Mouse (Mus musculus): ENCODE results near the gene Yeats2. TPM values are rescaled to one million over a fixed set of nuclear protein-coding genes. Genes with fewer than 3 reads are reported as not detected.
A peak's percentile ranks its signal among the peaks of the same experiment; 100 is the strongest.

Gene Yeats2
- polyA plus RNA-seq, 1 experiment from 2014 or later = 48.5 TPM

DNA sequence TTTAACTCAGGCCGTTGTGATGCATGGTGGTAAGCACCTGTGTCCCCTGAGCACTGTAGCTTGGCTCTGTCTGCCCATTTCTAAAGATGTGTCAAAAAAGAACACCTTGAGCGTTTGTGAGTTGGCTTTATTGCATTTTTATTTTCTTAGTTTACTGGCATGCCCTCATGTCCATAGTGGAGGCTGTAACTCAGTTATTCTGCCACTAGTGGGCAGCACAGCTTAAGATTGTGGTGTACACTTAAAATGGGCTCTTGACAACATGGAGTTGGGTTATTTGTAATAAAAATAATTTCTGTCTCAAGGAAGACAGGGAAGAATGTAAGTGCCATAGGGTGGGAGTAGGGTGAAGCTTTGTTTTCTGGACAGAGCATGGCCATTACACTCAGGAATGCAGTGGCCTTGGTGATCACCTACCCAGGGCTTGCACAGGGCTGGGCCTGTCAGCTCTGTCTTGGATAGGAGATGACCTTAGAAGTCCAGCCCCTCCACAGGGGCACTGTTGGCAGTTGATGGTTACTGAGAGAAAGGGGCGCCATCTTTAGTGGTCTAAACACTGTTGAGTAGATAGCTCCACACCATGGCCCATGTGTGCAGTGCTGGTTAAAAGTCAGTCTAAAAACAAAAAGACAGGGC lies 72.8 kb downstream of the Yeats2 start:
- H3K9me3 ChIP-seq (ENCODE audit: control insufficient read depth, low read length) = no peaks in the 10 kb centered on the region
- H3K27ac ChIP-seq (replicated peaks; ENCODE audit: low read depth, low read length) = no peak overlapping the region
- ATAC-seq (ENCODE audit: insufficient number of reproducible peaks, low FRiP score, low TSS enrichment, low read depth) (no peak), DNase-seq (ENCODE audit: low spot score) (peak; percentile 47)
- no peak overlapping the region for H3K4me2 ChIP-seq (ENCODE audit: low read depth, severe bottlenecking)
- H3K36me3 ChIP-seq (ENCODE audit: control insufficient read depth, insufficient read depth, low read length) = peaks cover 29% of the 10 kb centered on the region
- no peak overlapping the region for H3K9ac ChIP-seq (ENCODE audit: low read length)
- 81% methylated on average over 3 of the region's 3 CpGs for WGBS
- no peaks in the 10 kb centered on the region for H3K4me1 ChIP-seq (ENCODE audit: control insufficient read depth, insufficient read depth, low read length)
- no peak overlapping the region for H3K4me3 ChIP-seq (ENCODE audit: low read depth, low read length)
- no peaks in the 10 kb centered on the region for H3K27me3 ChIP-seq (ENCODE audit: control insufficient read depth, insufficient read depth, low read length)

DNA sequence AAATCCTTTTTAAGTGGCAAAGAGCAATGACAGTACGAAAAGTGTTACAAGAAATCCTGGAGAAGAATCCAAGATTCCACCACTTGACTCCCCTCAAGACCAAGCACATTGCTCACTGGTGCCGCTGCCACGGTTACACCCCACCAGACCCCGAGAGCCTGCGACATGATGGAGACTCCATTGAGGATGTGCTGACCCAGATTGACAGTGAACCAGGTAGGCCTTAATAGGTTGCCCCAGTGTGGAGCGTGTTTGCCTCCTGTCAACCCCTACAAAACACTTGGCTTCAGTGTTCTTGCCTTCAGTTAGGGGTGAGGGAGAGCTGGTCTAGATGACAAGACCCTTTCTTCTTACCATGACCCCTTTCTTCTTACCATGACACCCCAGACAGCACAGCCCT lies 81.9 kb downstream of the Yeats2 start:
- no peak overlapping the region for H3K4me2 ChIP-seq (ENCODE audit: low read depth, severe bottlenecking)
- WGBS = 96% methylated on average over 6 of the region's 6 CpGs
- no peak overlapping the region for H3K27ac ChIP-seq (replicated peaks; ENCODE audit: low read depth, low read length)
- H3K4me1 ChIP-seq (ENCODE audit: control insufficient read depth, insufficient read depth, low read length) = no peaks in the 10 kb centered on the region
- H3K4me3 ChIP-seq (ENCODE audit: low read depth, low read length) = no peak overlapping the region
- H3K27me3 ChIP-seq (ENCODE audit: control insufficient read depth, insufficient read depth, low read length) = no peaks in the 10 kb centered on the region
- no peak overlapping the region for H3K9ac ChIP-seq (ENCODE audit: low read length)
- H3K36me3 ChIP-seq (ENCODE audit: control insufficient read depth, insufficient read depth, low read length) = peaks cover 25% of the 10 kb centered on the region
- ATAC-seq (ENCODE audit: insufficient number of reproducible peaks, low FRiP score, low TSS enrichment, low read depth) (no peak), DNase-seq (ENCODE audit: low spot score) (no peak)
- H3K9me3 ChIP-seq (ENCODE audit: control insufficient read depth, low read length) = no peaks in the 10 kb centered on the region

GRCm38 (mm10) chr16:20226676-20227075 lies 85.8 kb downstream of the Yeats2 start:
- no peak overlapping the region for H3K4me2 ChIP-seq (ENCODE audit: low read depth, severe bottlenecking)
- H3K36me3 ChIP-seq (ENCODE audit: control insufficient read depth, insufficient read depth, low read length) = peaks cover 41% of the 10 kb centered on the region
- DNase-seq (ENCODE audit: low spot score) (no peak), ATAC-seq (ENCODE audit: insufficient number of reproducible peaks, low FRiP score, low TSS enrichment, low read depth) (no peak)
- no peak overlapping the region for H3K4me3 ChIP-seq (ENCODE audit: low read depth, low read length)
- H3K9me3 ChIP-seq (ENCODE audit: control insufficient read depth, low read length) = no peaks in the 10 kb centered on the region
- no peaks in the 10 kb centered on the region for H3K27me3 ChIP-seq (ENCODE audit: control insufficient read depth, insufficient read depth, low read length)
- H3K27ac ChIP-seq (replicated peaks; ENCODE audit: low read depth, low read length) = no peak overlapping the region
- H3K4me1 ChIP-seq (ENCODE audit: control insufficient read depth, insufficient read depth, low read length) = no peaks in the 10 kb centered on the region
- H3K9ac ChIP-seq (ENCODE audit: low read length) = no peak overlapping the region
- 92% methylated on average over 4 of the region's 4 CpGs for WGBS

DNA sequence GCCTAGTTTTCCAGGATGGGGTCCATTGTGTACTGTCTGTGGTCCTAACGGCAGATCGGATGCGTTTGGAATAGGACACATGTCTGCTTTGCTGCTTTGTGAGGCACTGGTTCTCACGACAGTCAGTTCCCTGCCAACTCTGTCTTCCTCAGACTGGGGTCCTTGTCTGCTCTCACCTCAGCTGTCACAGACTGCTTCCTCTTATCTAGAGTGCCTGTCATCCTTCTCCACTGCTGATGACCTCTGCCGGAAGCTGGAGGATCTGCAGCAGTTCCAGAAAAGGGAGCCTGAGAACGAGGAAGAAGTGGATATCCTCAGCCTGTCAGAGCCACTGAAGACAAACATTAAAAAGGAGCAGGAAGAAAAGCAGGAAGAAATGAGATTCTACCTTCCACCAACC lies 86.6 kb downstream of the Yeats2 start:
- DNase-seq (ENCODE audit: low spot score) (no peak), ATAC-seq (ENCODE audit: insufficient number of reproducible peaks, low FRiP score, low TSS enrichment, low read depth) (no peak)
- H3K4me1 ChIP-seq (ENCODE audit: control insufficient read depth, insufficient read depth, low read length) = no peaks in the 10 kb centered on the region
- H3K36me3 ChIP-seq (ENCODE audit: control insufficient read depth, insufficient read depth, low read length) = peaks cover 41% of the 10 kb centered on the region
- H3K9ac ChIP-seq (ENCODE audit: low read length) = no peak overlapping the region
- no peak overlapping the region for H3K4me2 ChIP-seq (ENCODE audit: low read depth, severe bottlenecking)
- H3K4me3 ChIP-seq (ENCODE audit: low read depth, low read length) = no peak overlapping the region
- H3K9me3 ChIP-seq (ENCODE audit: control insufficient read depth, low read length) = no peaks in the 10 kb centered on the region
- H3K27ac ChIP-seq (replicated peaks; ENCODE audit: low read depth, low read length) = no peak overlapping the region
- no peaks in the 10 kb centered on the region for H3K27me3 ChIP-seq (ENCODE audit: control insufficient read depth, insufficient read depth, low read length)
- 83% methylated on average over 6 of the region's 6 CpGs for WGBS

DNA sequence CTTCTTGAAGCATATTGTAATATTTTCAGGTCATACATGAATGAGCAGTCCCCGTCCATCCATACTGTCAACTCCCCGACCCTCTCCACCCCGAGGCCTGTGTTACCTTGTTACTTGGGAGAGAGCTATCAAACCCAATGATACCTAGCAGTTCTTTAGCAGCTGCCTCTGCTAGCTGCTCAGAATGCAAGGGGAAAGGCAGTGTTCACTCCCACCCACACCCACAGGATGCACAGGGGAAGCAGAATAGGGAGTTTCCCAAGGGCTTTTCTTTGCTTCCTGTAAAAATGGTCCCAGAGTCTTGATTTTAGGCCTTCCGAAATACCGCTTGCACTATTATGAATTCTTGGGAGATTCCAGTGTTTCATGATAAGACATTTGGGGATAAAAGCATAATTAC lies 87.3 kb downstream of the Yeats2 start:
- H3K4me1 ChIP-seq (ENCODE audit: control insufficient read depth, insufficient read depth, low read length) = no peaks in the 10 kb centered on the region
- H3K36me3 ChIP-seq (ENCODE audit: control insufficient read depth, insufficient read depth, low read length) = peaks cover 34% of the 10 kb centered on the region
- H3K4me2 ChIP-seq (ENCODE audit: low read depth, severe bottlenecking) = no peak overlapping the region
- H3K27me3 ChIP-seq (ENCODE audit: control insufficient read depth, insufficient read depth, low read length) = no peaks in the 10 kb centered on the region
- no peak overlapping the region for H3K4me3 ChIP-seq (ENCODE audit: low read depth, low read length)
- H3K9ac ChIP-seq (ENCODE audit: low read length) = no peak overlapping the region
- ATAC-seq (ENCODE audit: insufficient number of reproducible peaks, low FRiP score, low TSS enrichment, low read depth) (no peak), DNase-seq (ENCODE audit: low spot score) (no peak)
- 94% methylated on average over 5 of the region's 5 CpGs for WGBS
- no peak overlapping the region for H3K27ac ChIP-seq (replicated peaks; ENCODE audit: low read depth, low read length)
- no peaks in the 10 kb centered on the region for H3K9me3 ChIP-seq (ENCODE audit: control insufficient read depth, low read length)

DNA sequence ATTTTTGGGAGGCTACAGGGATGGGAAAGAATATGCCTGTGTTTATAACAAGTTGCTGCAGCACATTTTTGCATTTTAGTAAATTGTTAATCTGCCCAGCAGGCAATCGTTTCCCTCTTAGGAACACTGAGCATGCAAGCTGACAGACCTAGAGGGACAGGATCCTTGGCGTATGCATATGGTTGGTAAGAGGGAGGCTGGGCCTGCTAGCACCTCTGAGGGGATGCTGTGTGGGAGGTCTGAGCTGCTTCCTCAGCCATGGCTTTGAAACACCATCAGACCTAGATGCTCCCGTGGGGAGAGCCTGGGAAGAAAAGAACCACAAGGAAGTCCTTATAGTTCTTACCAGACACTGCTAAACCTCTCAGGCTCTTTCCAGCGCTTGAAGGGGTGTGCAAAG lies 93.5 kb downstream of the Yeats2 start:
- 61% methylated on average over 4 of the region's 4 CpGs for WGBS
- Histone ChIP-seq H3K4me1 (ENCODE audit: control insufficient read depth, insufficient read depth, low read length) (no peaks in the 10 kb centered on the region), H3K4me2 (ENCODE audit: low read depth, severe bottlenecking) (no peak overlapping the region), H3K4me3 (ENCODE audit: low read depth, low read length) (no peak overlapping the region), H3K9me3 (ENCODE audit: control insufficient read depth, low read length) (no peaks in the 10 kb centered on the region), H3K36me3 (ENCODE audit: control insufficient read depth, insufficient read depth, low read length) (peaks cover 18% of the 10 kb centered on the region), H3K9ac (ENCODE audit: low read length) (no peak overlapping the region), H3K27me3 (ENCODE audit: control insufficient read depth, insufficient read depth, low read length) (no peaks in the 10 kb centered on the region), H3K27ac (replicated peaks; ENCODE audit: low read depth, low read length) (no peak overlapping the region)
- no peak for DNase-seq (ENCODE audit: low spot score)
- ATAC-seq (ENCODE audit: insufficient number of reproducible peaks, low FRiP score, low TSS enrichment, low read depth) = no peak

GRCm38 (mm10) chr16:20237426-20237825 lies 96.6 kb downstream of the Yeats2 start:
- Histone ChIP-seq H3K9me3 (ENCODE audit: control insufficient read depth, low read length) (no peaks in the 10 kb centered on the region), H3K27me3 (ENCODE audit: control insufficient read depth, insufficient read depth, low read length) (no peaks in the 10 kb centered on the region), H3K4me1 (ENCODE audit: control insufficient read depth, insufficient read depth, low read length) (no peaks in the 10 kb centered on the region), H3K36me3 (ENCODE audit: control insufficient read depth, insufficient read depth, low read length) (no peaks in the 10 kb centered on the region), H3K4me3 (ENCODE audit: low read depth, low read length) (no peak overlapping the region), H3K4me2 (ENCODE audit: low read depth, severe bottlenecking) (no peak overlapping the region), H3K27ac (replicated peaks; ENCODE audit: low read depth, low read length) (no peak overlapping the region), H3K9ac (ENCODE audit: low read length) (no peak overlapping the region)
- no peak for ATAC-seq (ENCODE audit: insufficient number of reproducible peaks, low FRiP score, low TSS enrichment, low read depth)
- DNase-seq (ENCODE audit: low spot score) = no peak
- 81% methylated on average over 4 of the region's 4 CpGs for WGBS

DNA sequence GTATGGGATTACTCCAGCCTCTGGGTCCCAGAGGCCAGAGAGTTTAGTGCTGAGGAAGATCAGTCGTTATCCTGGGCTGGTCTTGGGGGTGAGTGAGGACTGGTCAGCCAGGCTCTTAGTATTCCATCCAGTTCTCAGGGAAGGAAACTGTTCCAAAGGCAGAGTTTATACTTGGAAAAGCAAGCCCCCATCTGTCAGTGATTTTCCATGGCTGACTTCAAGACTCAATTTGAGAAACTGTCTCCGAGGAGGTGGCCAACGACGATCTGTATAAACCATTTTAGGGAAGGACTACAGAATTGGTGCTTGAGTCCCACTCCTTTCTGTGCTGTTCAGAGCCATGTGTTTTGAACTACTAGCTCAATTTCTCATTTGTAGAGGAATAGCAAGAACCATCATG lies 97.8 kb downstream of the Yeats2 start:
- no peaks in the 10 kb centered on the region for H3K9me3 ChIP-seq (ENCODE audit: control insufficient read depth, low read length)

More for the DNA sequence above, 97.8 kb downstream of the Yeats2 start:
- 91% methylated on average over 4 of the region's 4 CpGs for WGBS
- H3K36me3 ChIP-seq (ENCODE audit: control insufficient read depth, insufficient read depth, low read length) = no peaks in the 10 kb centered on the region
- no peaks in the 10 kb centered on the region for H3K27me3 ChIP-seq (ENCODE audit: control insufficient read depth, insufficient read depth, low read length)
- H3K27ac ChIP-seq (replicated peaks; ENCODE audit: low read depth, low read length) = no peak overlapping the region
- H3K4me2 ChIP-seq (ENCODE audit: low read depth, severe bottlenecking) = no peak overlapping the region
- no peak overlapping the region for H3K4me3 ChIP-seq (ENCODE audit: low read depth, low read length)
- H3K9ac ChIP-seq (ENCODE audit: low read length) = no peak overlapping the region
- no peaks in the 10 kb centered on the region for H3K4me1 ChIP-seq (ENCODE audit: control insufficient read depth, insufficient read depth, low read length)
- ATAC-seq (ENCODE audit: insufficient number of reproducible peaks, low FRiP score, low TSS enrichment, low read depth) (no peak), DNase-seq (ENCODE audit: low spot score) (no peak)

All from limb, embryonic 11.5 days (tissue).